Mouse (Mus musculus) kidney, postnatal 25 days (tissue): ENCODE measurements around the gene Ccdc6.

Experiments
- DNase-seq, 2 experiments: peaks; one replicate each; pipeline ENCODE4 v3.0.0; 2021; ENCODE audit warnings: mixed read lengths in 2 of 2

The Ccdc6 gene

DNA sequence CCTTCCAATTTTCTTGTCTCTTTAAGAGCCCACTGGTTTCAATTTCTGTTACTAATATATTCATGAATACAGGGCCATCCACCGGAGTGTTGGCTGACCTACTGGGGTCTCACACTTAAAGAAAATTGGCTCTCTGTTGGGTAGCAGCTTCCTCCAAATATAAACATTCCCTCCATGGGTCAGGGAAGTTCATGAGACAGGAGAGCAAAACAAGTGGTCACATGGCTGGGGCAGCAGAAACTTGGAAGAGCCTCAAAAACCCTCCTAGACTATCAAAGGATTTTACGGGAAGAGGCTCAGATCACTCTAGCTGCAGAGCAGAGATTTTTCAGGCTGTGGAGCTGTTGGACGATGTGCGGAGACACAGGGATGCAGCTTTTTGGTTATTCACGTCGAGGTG is 128.8 kb downstream of the Ccdc6 start:
- peak; percentile 27 to 63 for DNase-seq

- peak in 1 of 2 experiments; percentile 49 for DNase-seq
These were observed 129.7 kb downstream of the Ccdc6 start for GRCm38 (mm10) chr10:70226608-70227007.

- no peak for DNase-seq
These were observed 133.4 kb downstream of the Ccdc6 start for GRCm38 (mm10) chr10:70230352-70230751.

- DNase-seq, result no peak
These were observed 141.0 kb downstream of the Ccdc6 start for GRCm38 (mm10) chr10:70237936-70238335.
